Mouse (Mus musculus): ENCODE results near the gene Npy.

Gene Npy

DNA sequence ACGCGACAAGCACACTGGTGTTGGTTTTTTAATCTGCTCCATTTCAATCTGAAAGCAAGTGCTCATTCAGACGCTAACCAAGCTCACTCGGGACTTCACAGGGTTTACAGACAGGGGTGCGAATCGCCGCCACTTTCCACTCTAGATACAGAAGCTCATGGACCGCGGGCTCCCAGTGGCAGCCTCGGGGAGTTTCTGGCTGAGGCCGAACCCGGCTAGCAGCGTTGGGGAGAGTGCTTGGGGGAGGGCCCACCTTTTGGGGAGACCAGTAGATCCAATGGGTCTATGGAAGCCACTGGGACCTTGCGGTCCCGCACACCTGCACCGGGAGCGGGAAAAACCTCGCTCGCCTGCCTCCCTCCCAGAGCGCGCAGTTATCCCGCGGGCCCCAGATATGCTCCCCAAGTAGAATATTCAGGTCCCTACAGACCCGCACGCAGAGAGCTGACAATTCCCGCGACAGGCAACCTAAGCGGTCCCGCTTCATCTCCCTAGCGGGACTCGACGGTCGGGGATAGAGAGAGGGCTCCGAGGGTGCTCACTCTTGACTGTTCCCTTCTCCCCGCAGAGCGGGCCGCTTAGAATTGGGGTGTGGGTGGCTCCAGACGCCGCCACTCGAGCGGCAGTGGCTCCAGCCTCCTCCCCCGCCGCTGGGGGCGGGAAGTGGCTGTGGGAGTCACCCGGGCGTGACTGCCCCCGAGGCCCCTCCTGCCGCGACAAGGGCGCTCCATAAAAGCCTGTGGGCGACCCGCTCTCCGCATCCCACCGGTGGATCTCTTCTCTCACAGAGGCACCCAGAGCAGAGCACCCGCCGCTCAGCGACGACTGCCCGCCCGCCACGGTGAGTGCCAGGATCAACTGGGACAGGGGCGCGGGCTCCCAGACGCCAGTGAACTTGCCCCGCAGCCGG, at the start of gene Npy:
Gene Npy (plus strand): TSS at position 750 of the 910 bp plus-strand sequence.
- no peak for DNase-seq (ENCODE audit: extremely low read depth, low read depth)

DNA sequence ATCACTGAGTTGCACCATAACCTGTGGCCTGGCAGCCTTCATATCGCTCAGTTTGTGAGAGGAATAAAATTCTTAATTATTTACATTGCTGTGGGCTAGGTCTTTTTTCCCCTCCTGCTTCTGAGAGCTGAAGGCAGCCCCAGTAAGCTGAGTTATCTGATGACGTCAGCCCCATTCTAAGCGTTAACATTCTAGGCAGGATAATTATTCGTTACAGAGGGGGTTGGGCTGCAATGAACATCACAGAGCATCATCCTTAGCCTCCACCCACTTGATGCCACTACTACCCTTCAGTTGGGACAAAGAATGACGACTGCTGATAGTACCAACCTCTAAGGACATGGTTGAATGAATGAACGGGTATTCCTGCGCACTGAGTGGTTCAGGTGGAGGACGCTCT, 47.5 kb upstream of the Npy start:
- no peak for DNase-seq (ENCODE audit: extremely low read depth, low read depth)

DNA sequence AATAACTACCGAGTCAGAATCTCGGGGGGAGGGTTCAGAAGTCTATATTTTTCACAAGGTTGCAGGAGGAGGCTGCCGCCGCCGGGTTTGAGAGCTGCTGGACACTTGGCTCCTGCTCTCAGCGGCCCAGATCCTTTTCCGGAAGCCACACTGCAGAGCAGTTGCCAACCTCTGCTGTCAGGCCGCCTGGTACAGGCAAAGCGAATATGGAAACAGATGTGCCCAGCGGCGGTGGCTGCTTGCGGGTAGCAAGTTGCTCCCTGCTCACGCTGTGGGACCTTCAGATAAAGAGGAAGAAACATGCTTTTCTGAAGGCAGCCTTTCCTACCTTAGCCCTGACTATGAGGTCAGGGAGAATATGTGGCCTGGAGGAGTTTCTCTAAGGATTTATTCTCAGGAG, 44.4 kb upstream of the Npy start:
- no peak for DNase-seq (ENCODE audit: extremely low read depth, low read depth)

DNA sequence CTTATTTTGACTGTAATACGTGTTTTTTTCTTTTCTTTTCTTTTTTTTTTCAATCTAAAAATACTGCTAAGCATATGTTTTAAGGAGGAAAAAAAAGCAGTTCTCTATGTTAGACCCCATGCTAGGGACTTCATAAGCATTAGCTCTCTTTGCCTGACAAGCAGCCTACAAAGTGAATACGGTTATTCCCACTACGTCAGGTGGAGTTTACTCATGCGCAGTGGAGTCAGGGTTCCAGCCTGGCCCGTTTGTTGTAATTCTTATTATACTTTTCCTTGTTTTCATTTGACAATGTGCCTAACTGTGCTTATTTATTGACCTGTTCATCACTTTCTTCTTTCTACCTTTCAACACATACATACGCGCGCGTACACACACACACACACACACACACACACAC, 43.8 kb upstream of the Npy start:
- DNase-seq (ENCODE audit: extremely low read depth, low read depth) = no peak

DNA sequence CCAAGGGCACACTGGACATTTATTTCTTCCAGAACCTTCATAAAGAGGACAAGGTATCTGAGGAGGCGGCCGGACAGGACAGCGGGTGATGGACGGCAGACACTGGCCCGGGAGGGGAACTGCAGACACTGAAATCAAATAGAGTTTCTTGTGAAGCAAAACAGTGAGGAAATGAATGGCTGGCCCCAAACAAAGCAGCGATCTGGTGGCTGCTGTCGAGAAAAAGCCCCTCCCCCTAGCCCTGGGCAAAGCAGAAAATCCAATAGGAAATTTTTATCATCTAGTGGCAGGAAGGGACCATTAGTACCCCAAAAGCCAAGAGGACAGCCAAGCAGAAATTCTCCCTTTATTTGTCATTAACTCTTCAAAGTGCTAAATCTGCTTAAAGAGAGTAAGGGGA, 42.9 kb upstream of the Npy start:
- DNase-seq (ENCODE audit: extremely low read depth, low read depth) = no peak

DNA sequence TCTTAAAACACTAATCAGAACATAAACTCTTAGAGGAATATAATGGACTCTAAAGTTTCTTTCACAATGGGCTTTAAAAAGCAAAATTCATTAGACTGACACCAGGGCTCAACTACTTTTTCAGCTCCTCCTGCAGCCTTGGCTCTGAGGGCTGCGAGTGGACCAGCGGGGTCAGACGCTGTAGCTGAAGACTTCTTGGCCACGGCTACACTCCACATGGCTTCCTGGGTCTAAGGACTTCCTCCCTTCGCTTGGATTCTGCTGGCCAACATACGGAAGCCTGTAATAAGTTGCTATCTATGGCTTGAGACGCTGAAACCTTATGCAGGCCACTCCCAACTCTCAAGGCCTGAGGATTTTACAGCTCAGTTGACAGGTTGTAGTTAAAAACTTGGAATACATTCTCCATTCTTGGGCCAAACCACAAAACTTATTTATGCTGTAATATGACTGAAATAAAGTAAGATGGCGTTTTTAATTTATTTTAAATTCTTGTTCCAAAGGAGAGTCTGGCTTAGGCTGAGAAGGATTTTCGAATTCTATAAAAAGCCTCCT, 41.6 kb upstream of the Npy start:
- no peak for DNase-seq (ENCODE audit: extremely low read depth, low read depth)

DNA sequence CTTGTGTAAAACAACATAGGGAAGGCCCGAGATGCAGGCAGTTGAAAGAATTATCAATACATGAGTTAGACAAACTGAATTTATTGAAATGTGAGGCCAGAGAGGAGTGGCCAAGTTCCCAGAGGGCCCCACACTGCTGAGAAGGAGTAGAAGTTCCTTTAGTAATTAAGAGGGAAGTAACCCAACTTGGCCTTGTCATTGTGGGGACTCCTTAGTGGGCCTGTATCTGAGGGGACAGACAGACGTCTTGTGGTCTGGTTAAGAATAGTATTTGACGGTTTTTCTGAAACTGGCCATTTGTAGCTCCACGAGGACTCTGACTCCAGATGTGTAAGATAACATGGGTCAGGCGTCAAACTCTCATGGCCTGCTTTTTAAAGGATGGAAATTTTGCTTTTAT, 40.7 kb upstream of the Npy start:
- DNase-seq (ENCODE audit: extremely low read depth, low read depth) = no peak

DNA sequence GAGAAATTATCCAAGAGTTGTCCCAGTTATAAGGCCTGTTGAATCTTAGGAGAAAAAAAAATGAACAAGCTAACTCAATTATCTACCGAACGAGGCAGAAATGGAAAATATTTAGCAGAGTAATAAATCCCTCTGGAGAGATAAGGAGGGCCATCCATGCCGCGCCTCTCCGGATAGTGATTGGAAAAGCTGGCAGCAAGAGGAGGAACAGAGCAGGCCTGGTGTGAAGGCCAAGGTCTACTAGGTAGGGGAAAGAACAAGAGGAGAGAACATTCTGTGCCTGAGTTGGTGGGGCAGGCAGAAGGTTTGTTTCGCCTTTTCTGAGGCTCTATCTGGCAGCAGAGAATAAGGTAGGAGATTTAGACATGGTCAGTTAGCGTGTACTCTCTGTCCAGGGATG, 39.8 kb upstream of the Npy start:
- no peak for DNase-seq (ENCODE audit: extremely low read depth, low read depth)

DNA sequence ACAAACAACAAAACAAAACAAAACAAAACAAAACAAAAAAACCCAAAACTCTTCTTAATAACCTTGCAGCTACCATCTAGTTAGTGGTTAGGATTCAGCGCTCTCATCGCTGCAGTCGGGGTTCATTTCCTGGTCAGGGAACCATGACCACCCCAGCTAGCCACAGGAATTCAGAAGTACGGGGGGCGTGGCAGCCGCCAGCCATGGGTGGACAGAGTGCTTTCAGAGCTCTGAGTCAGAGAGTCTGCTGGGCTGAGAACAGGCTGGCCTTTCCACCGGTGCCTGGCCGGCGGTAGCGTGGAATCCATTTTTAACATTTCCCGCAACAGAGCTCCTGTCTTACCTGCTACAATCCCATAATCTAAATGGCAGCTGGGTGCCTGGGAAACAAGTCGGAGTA, 30.0 kb upstream of the Npy start:
- DNase-seq (ENCODE audit: extremely low read depth, low read depth) = no peak

DNA sequence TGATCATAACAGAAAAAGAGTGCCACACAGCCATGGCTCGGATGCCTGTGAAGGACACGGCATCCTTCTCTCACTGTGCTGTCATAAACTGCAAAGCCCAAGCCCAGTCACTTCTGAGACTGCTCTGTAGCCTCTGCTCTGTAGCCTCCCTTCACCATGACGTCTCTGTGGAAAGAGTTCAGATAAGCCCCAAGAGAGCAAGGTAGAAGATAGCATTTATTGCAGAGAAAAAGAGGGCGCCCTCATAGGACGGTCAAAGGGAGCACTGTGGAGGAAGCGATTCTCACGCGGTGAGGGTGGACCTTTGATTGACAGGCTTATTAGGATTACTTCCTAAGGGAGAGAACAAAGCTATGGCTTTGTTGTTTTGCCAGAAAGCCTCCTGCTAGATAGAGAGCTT, 18.4 kb upstream of the Npy start:
- DNase-seq (ENCODE audit: extremely low read depth, low read depth) = no peak

DNA sequence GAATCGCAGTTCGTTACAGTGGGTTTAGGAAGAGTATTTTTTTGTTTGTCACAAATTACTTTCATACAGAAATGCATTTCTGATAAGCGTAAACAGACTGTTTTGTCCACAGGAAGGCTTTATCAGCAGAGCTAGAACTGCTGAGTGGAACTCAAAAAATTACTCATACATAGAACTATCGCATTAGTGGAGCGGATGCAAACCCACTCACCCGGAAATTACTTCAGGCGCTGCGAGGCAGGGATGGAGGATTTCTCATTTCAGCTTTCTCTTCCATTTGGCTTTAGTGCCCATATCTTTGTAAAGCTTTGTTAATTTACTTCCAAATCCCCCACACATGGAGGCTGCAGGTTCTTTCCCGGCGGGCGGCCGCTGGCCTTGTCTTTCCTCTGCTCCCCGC, 14.4 kb upstream of the Npy start:
- DNase-seq (ENCODE audit: extremely low read depth, low read depth) = no peak

DNA sequence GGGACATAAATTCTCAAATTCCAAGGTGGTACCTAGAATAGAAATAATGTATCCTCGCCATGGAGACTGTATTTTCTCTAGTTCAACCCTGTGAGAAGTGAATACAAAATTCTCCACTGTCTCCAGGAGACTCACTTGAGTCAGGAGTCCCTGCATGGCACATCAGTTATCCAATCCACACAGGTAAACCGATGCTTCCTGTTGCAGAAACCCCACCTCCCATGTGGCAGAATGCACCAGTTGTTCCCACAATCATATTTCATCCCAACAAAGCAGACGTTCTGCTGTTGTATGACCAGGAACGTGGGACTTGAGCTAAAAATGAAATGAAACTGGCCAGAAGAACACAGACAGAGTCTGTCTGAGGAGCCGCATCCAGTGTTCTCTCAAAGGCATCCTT, 5.3 kb upstream of the Npy start:
- DNase-seq (ENCODE audit: extremely low read depth, low read depth) = no peak

DNA sequence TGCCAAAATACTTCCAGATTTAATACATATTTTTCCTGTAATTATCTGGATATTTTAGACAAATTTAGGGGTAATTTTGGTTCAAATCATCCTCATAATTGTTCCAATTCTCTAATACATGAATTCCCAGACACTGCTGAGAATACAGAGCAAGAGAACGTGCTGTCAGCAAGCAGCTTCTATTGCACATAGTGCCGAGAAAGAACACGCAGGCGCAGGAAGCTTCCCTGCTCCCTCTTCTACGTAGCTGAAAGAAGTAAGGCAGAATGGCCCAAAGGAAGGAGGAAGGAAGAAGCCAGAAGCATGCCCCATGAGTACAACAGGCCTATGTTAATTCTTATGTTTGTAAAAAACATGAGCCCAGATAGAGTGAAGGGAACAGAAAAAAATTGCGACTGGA, 4.9 kb upstream of the Npy start:
- DNase-seq (ENCODE audit: extremely low read depth, low read depth) = no peak

DNA sequence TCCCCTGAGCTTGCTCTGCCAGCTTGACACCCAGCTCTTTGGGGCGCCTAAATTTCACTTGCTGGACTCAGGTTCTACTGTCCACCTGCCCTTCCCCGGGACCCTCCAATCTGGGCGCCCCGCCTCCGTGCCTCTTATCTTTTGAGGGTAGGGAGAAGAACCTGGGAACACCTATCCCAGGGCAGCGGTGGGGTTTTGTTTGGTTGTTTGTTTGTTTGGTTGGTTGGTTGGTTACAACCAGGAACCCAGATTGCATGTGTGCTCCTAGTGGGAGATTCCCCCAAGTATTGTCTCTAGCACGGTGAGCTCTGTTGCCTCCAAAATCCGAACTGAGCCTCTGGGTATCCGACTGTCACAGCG, 341 bp downstream of the Npy start:
- DNase-seq (ENCODE audit: extremely low read depth, low read depth) = no peak

DNA sequence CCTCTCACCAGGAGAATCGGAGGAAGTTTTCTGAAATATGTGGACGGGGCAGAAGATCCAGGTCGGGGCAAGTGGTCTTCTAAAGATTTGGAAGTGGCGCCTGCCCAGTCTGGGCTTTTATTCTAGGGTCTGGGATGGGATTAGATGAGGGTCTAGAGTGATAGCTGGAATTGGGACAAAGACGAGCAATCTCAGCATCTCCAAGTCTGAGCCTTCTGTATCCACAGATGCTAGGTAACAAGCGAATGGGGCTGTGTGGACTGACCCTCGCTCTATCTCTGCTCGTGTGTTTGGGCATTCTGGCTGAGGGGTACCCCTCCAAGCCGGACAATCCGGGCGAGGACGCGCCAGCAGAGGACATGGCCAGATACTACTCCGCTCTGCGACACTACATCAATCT, 861 bp downstream of the Npy start:
- DNase-seq (ENCODE audit: extremely low read depth, low read depth) = no peak

DNA sequence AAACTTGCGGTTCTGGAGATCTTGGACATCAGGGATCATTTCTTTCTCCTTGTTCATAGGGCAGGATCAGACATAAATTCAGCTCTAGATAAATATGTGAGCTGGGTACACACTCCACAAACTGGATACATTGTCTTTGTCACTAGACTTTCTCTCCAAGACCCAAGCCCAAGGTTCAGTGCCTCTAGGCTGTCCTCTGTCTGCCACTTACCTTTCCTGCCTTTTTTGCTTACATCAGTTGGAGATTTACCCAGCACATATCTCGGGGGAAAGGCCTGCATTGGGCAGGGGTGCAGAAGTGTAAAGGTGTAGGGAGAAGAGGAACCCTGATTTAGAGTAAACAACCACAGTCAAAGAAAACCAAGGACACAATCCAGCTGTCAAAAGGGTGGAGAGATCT, 1.3 kb downstream of the Npy start:
- no peak for DNase-seq (ENCODE audit: extremely low read depth, low read depth)

DNA sequence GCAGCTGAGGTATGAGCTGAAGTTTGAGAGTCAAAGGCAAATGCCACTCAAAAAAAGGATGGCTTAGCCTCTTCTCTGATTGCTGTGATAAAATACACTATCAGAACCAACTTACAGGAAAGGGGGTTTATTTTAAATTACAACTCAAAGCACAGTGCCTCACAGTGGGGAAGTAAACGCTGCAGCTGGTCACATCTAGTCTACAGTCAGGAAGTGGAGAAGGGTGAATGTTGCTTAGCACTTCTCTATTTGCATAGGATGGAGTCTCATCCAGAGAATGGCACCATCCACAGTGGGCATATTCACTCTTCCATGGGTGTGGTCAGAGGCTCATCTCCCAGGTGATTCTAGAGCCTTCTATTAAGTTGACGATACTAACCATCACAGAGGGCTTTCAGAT, 9.1 kb downstream of the Npy start:
- DNase-seq (ENCODE audit: extremely low read depth, low read depth) = no peak

DNA sequence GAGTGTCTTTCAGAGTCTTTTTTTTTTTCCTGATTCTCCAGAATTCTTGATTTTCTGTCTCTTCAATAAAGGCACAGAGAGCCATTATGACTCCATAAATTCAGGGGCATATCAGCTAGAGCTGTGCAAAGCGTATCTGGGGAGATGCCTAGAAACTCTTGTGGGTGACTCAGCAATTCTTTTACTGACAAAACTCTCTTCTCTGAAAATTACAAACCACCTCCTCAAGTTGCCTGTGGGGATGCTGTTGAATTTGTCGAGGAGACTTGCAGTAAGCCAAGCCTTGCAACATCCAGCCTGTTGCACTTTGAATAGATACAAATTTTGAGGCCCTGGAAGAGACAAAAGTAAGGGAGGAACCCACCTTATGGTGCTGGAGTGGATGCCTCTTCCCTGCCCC, 34.3 kb downstream of the Npy start:
- no peak for DNase-seq (ENCODE audit: extremely low read depth, low read depth)

DNA sequence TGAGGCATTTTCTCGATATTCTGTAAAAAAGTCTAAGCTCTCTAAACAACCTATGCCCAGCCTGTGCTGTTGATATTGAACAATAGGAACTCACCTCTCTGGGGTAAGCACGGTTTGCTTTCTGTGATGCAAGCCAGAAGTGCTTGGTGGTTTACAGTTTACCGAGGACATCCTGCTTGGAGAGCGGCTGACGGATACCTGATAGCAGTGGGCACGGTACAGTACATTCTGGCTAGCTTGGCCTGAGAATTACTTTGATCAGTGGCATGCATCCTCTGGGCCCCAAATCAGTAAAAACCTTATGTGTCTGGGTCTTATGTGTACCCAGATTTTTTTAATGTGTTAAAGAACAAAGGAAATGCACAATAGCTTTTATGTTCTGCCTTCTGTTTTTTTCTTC, 45.1 kb downstream of the Npy start:
- no peak for DNase-seq (ENCODE audit: extremely low read depth, low read depth)

DNA sequence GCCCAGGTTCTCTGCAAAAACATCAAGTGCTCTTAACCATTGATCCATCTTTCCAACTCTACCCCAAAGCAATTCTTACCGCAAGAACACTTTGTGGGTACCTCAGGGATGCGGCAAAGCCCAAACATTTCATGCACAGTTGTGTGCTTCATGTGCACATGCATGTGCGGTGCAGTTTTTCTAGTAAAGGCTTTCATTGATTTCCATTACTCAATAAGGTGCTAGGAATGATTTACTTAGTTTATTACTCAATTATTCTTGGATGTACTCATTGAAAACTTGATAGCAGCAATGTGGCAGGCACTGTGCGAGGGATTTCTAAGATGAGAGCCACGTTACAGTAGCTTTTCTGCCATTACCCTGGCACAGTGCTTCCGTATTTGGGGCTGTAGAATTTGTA, 48.6 kb downstream of the Npy start:
- no peak for DNase-seq (ENCODE audit: extremely low read depth, low read depth)

DNA sequence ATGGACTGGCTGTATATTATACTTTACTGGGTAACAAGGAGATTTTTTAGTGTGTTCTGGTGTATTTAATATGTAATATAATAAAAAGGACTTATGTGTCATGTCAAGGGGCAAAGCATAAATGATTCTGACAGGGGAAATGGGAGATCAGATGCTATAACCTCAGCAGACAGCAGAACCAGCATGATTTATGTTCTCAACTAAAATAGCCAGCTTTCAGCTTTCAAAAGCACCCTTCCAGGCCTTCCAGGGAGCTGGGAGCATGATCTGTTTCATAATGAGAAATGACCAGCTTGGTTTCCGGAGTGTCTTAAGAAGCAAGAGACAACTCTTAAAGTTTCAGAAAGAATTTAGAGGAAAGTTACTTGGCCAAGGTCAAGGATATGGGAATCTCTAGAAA, 51.0 kb downstream of the Npy start:
- no peak for DNase-seq (ENCODE audit: extremely low read depth, low read depth)

DNA sequence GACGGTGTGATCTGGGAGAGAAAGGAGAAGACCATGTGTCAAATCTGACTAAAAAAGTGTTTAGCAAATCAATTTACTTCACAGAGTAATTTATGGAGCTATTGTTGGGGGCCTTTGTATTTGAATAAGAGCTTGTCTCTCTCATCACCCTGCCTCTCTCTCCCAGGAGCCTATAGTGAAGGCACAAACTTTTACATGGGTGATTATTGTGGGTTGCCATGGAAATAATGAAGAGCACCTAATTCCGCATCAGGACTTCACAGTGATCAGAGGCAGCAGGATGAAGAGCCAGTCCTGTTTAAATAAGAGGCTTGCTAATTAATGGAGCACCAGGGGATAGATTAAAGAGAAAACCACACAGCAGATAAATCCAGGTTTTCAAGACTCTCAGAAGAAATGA, 52.6 kb downstream of the Npy start:
- DNase-seq (ENCODE audit: extremely low read depth, low read depth) = no peak

DNA sequence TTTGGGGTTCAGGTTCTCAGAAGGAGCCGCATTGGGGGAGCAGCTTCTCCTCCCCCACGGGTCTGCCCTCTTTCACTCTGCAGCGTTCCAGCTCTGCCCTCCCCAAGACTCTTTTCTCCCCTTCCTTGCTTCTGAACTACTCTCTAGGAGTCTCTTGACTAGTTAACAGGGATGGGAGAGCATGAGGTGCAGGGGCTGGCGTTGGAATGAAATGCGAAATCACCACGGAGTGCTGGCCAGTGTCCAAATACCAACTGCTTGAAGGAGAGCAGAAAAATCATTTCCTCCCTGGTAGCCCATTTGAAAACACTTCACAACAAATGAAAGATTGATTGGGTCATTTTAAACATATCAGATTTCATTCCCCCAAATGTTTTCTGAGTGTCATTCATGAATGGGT, 53.3 kb downstream of the Npy start:
- no peak for DNase-seq (ENCODE audit: extremely low read depth, low read depth)
